Mouse (Mus musculus) kidney, postnatal 0 days (tissue): Measurements from ENCODE around the gene Kcnk3. TPM values are rescaled to one million over a fixed set of nuclear protein-coding genes. Genes with fewer than 3 reads are reported as not detected.

Experiments
- ATAC-seq: fragments of 200-750 bp; cut with Nextera tagmentation; replicated peaks from 2 replicates; pipeline ENCODE4 v1.8.0; 2017; ENCODE audit warnings: low read depth, moderate number of reproducible peaks, moderate TSS enrichment, moderate library complexity; ENCODE audit not compliant: low FRiP score
- DNase-seq: peaks from one replicate; pipeline ENCODE4 v3.0.0-alpha.2; 2016; ENCODE audit warnings: low spot score
- H3K27ac ChIP-seq: fragments of 300-500 bp; sonication (generic); 2 replicates; pipeline ENCODE4 v1.5.1; 2014; ENCODE audit warnings: mild to moderate bottlenecking
- H3K27me3 ChIP-seq: fragments of 300-500 bp; sonication (generic); 2 replicates; pipeline ENCODE4 v1.6.1; 2014; ENCODE audit warnings: low read length, mixed read lengths; ENCODE audit not compliant: insufficient read depth
- H3K36me3 ChIP-seq: fragments of 300-500 bp; sonication (generic); 2 replicates; pipeline ENCODE4 v1.6.1; 2014; ENCODE audit warnings: low read length, mixed read lengths; ENCODE audit not compliant: insufficient read depth
- H3K4me1 ChIP-seq: fragments of 300-500 bp; sonication (generic); replicated peaks from 2 replicates; pipeline ENCODE4 v1.6.1; 2014; ENCODE audit warnings: antibody characterized with exemption, low read length, mixed read lengths; ENCODE audit not compliant: insufficient read depth
- H3K4me2 ChIP-seq: fragments of 300-500 bp; sonication (generic); 2 replicates; pipeline ENCODE4 v1.6.1; 2014; ENCODE audit warnings: mild to moderate bottlenecking, low read length, moderate library complexity, mixed read lengths
- H3K4me3 ChIP-seq: fragments of 300-500 bp; sonication (generic); replicated peaks from 2 replicates; pipeline ENCODE4 v1.5.1; 2014; ENCODE audit warnings: low read depth, low read length
- H3K9ac ChIP-seq: fragments of 300-500 bp; sonication (generic); 2 replicates; pipeline ENCODE4 v1.6.1; 2014; ENCODE audit warnings: low read depth, low read length
- H3K9me3 ChIP-seq: fragments of 300-500 bp; sonication (generic); replicated peaks from 2 replicates; pipeline ENCODE4 v1.6.1; 2016; ENCODE audit warnings: low read length, inconsistent platforms, mixed read lengths
- CTCF ChIP-seq: IDR thresholded peaks from 2 replicates; pipeline ENCODE4 v1.5.1; 2016; ENCODE audit warnings: antibody characterized with exemption, low read depth, mild to moderate bottlenecking, moderate library complexity
- WGBS: fragments of 180-500 bp; shearing (Covaris S2); extraction: QIAGEN DNeasy Blood & Tissue Kit; methylation state at CpG from one replicate; pipeline ENCODE4 v1.1.7; 2014; 5-methylcytosine and 5-hydroxymethylcytosine counted together
- polyA plus RNA-seq: library from polyadenylated mRNA; unstranded; fragments of >200 nt; fragmentation: Nextera tagmentation; extraction: Ambion mirVana; gene quantifications from 2 replicates; pipeline ENCODE4 v1.2.1, GENCODE M21; 2015

The Kcnk3 gene
- polyA plus RNA-seq, 1 experiment from 2014 or later = 2.0 TPM

DNA sequence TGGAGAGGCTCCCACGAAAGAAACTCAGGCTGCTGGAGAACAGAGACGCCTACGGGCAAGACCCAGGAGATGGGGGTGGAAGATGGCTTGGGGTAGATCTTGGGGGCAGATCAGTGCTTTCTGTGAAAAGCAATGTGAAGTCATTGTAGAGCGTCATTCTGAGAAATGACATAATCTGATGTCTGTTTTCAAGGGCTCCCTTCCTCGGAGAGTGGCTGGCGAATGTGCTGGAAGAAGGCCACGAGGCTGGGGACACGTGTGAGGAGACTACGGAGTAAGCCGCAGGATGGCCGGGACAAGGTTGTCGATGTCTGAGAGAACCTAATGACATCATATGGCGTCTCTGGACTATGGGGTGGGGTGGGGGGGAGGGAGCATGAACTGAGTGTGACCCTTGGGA, 34.0 kb upstream of the Kcnk3 start:
- Histone ChIP-seq H3K36me3 (no peaks in the 10 kb centered on the region), H3K9me3 (no peaks in the 10 kb centered on the region), H3K4me1 (no peaks in the 10 kb centered on the region), H3K27me3 (no peaks in the 10 kb centered on the region), H3K4me3 (no peak overlapping the region), H3K9ac (no peak overlapping the region), H3K4me2 (no peak overlapping the region), H3K27ac (no peak overlapping the region)
- TF ChIP-seq CTCF = no peak
- 90% methylated on average over 13 of the region's 13 CpGs for WGBS
- DNase-seq (no peak), ATAC-seq (no peak)

DNA sequence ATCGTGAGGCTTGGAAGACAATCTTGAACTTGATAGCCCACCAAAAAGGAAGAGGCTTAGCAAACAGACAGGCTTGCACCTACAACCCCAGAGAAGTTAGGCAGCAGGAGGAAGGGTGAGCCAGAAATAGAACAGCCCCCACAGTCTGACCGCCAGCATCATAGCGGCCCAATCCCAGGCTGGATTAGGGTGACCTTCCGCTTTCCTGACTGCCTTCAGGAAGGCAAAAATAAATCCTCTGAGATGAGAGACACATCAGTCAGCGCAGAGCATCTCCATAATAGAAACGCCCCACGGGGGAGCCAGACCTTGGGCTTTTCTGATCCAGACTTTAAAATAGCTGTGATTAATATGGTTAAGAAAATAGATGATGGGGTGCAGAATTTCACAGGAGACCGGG, 33.0 kb upstream of the Kcnk3 start:
- no peak for DNase-seq
- Histone ChIP-seq H3K27me3 (no peaks in the 10 kb centered on the region), H3K4me1 (no peaks in the 10 kb centered on the region), H3K9me3 (no peaks in the 10 kb centered on the region), H3K36me3 (no peaks in the 10 kb centered on the region), H3K9ac (no peak overlapping the region), H3K4me2 (no peak overlapping the region), H3K27ac (no peak overlapping the region), H3K4me3 (no peak overlapping the region)
- ATAC-seq = no peak
- TF ChIP-seq CTCF = no peak
- WGBS = 69% methylated on average over 8 of the region's 8 CpGs

DNA sequence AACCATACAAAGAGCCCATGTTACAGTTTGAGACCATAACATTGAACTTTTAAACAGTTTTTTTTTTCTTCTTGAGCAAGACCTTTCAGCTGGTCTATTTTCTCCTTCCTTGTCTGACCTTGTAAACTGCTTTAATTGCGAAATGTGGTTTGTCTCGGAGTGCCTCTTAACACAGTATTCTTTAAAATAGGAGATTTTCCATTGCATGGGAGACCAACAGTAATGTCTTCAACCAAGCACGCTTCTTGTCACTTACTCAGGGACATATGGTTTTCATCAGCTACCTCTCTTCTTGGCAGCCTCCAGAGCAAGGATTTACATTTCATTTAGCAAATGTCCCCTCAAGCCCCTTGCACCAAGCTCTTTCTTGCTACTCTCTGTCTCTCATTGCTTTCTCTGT, 31.7 kb upstream of the Kcnk3 start:
- no peak for TF ChIP-seq CTCF
- Histone ChIP-seq H3K9ac (no peak overlapping the region), H3K27me3 (no peaks in the 10 kb centered on the region), H3K27ac (no peak overlapping the region), H3K36me3 (no peaks in the 10 kb centered on the region), H3K4me3 (no peak overlapping the region), H3K4me1 (no peaks in the 10 kb centered on the region), H3K4me2 (no peak overlapping the region), H3K9me3 (no peaks in the 10 kb centered on the region)
- ATAC-seq = no peak
- 55% methylated on average over 3 of the region's 3 CpGs for WGBS
- DNase-seq = peak; percentile 46

DNA sequence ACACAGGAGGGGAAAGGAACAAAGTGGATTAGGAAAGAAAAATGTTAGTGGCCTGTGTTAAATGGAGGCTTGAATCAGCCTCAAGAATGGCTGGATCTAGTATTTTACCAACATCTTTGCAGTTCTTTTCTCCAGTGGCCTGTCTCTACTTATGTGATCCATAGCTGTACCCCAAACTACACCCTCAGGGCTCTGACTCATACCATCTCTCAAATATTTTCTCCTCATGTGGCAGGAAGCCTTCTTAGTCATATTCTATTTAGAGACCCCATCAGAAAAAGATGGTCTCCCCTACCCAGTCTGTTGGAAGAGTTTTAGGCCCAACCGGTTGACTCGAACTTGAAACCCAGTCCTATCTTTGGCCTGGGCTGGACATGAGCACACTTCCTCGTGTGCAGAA, 28.5 kb upstream of the Kcnk3 start:
- no peaks in the 10 kb centered on the region for H3K36me3 ChIP-seq
- TF ChIP-seq CTCF = no peak
- no peaks in the 10 kb centered on the region for H3K27me3 ChIP-seq
- ATAC-seq (no peak), DNase-seq (no peak)
- no peak overlapping the region for H3K4me2 ChIP-seq
- no peak overlapping the region for H3K4me3 ChIP-seq
- 87% methylated on average over 3 of the region's 3 CpGs for WGBS
- no peaks in the 10 kb centered on the region for H3K9me3 ChIP-seq
- no peak overlapping the region for H3K27ac ChIP-seq
- no peaks in the 10 kb centered on the region for H3K4me1 ChIP-seq
- no peak overlapping the region for H3K9ac ChIP-seq

DNA sequence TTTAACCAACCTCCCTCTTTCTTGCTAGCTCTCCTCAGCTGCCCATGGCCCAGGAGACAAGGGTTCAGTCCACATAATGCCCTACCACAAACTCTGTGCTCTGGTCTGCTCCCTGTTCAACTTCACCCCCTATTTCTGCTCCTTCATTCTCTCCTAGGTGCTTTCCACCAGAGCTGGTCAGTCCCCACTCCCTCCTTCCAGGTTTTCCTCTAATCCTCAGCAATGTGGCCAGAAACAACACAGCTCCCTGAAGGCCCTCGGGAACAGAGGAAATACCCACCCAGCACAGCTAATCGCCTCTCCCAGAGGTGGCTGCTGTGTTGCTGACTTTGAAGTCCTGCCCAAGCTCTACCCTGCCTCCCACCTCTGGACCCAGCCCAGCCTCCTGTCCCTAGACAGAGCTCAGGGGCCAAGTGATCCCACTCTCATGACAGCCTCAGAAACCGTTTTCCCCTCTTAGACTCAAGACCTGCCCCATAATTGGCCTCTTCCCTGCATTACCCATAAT, 27.9 kb upstream of the Kcnk3 start:
- Histone ChIP-seq H3K9me3 (no peaks in the 10 kb centered on the region), H3K4me3 (no peak overlapping the region), H3K27ac (no peak overlapping the region), H3K27me3 (no peaks in the 10 kb centered on the region), H3K36me3 (no peaks in the 10 kb centered on the region), H3K4me2 (no peak overlapping the region), H3K4me1 (no peaks in the 10 kb centered on the region), H3K9ac (no peak overlapping the region)
- no peak for TF ChIP-seq CTCF
- no peak for ATAC-seq
- no peak for DNase-seq
- WGBS = 14% methylated on average over 3 of the region's 3 CpGs

DNA sequence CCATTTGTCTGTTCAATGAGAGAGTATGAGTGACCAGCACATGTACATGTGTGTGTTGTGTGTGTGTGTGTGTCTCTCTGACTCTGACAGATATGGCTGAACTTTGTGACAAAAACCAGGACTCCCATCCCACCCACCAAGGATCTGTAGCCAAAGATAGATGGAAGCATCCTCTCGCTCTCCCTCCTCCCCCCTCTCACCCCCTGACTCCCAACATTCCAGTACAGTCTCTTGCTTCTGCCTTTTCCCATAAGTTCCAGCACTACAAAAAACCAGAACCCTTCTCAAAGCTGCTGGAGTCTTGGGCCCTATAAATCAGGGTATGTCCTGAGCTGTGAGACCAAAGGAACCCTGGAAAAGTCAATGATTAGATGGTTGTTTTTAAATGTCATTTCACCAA, 19.5 kb upstream of the Kcnk3 start:
- no peak for TF ChIP-seq CTCF
- 67% methylated on average over 1 of the region's 1 CpGs for whole genome bisulfite sequencing

DNA sequence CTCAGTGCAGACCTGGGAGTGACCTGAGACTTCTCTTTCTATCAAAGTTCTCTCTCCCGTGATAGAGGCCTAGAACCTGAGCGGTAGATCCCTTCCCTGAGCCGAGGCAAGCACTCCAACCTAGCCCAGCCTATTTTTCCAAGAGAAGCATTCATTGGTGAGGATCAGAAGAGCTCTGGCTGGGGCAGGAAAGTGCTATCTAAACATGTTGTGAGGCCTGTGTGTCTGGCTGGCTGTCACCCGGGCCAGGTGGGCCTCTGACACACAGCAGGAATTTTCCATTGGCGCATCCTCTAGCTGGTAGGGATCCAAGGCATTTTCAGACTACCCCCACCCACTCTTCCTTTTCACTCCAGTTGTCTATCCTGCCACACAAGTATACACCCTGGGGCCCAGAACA, 16.1 kb upstream of the Kcnk3 start:
- Histone ChIP-seq H3K27me3 (no peaks in the 10 kb centered on the region), H3K4me3 (no peak overlapping the region), H3K4me1 (no peaks in the 10 kb centered on the region), H3K9ac (no peak overlapping the region), H3K9me3 (no peaks in the 10 kb centered on the region), H3K4me2 (no peak overlapping the region), H3K27ac (no peak overlapping the region), H3K36me3 (no peaks in the 10 kb centered on the region)
- no peak for DNase-seq
- 69% methylated on average over 5 of the region's 5 CpGs for WGBS
- TF ChIP-seq CTCF = no peak
- no peak for ATAC-seq

More for the DNA sequence above, 19.5 kb upstream of the Kcnk3 start:
- ATAC-seq = no peak
- H3K36me3 ChIP-seq = no peaks in the 10 kb centered on the region
- H3K4me3 ChIP-seq = no peak overlapping the region
- DNase-seq = peak; percentile 4
- H3K27ac ChIP-seq = no peak overlapping the region
- no peaks in the 10 kb centered on the region for H3K4me1 ChIP-seq
- H3K9me3 ChIP-seq = no peaks in the 10 kb centered on the region
- no peak overlapping the region for H3K4me2 ChIP-seq
- no peak overlapping the region for H3K9ac ChIP-seq
- no peaks in the 10 kb centered on the region for H3K27me3 ChIP-seq
